Mouse (Mus musculus) left cerebral cortex, postnatal 36 days (tissue): Measurements from ENCODE around the gene Ecm2. TPM values are rescaled to one million over a fixed set of nuclear protein-coding genes. Genes with fewer than 3 reads are reported as not detected.

Experiments used
- DNase-seq, 2 experiments: peaks; one replicate each; pipeline ENCODE4 v3.0.0; 2021 to 2022; ENCODE audit warnings: low spot score in 2 of 2, mixed read lengths in 1 of 2
- intact Hi-C: fragments of 180-260 bp; cut with DNase I; formaldehyde crosslinking; loops from one replicate; pipeline ENCODE4 v1.15.1; 2025
- total RNA-seq, 2 experiments: library from RNA; stranded (reverse); gene quantifications; 2 replicates each; pipeline ENCODE4 v1.2.3; 2021

The Ecm2 gene
- 1 to 10 TPM; 2.2 to 2.6 TPM for total RNA-seq

DNA sequence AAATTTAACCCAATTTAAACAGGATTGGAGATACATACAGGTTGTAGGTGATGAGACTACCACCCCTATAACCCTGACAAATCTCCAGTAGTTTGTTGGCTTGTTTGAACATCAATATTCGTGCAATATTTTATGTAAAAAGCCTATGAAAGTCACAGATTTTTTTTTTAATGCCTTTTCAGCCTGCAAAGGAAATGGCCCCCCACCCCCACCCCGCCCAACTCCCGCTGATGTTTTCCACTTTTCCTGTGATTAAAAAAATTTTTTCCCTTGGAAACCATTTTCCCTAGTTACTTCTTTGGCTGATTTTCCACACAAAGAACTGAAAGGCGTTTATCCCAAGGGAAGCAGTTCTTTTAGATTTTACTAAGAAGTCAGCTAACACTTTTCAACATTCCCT is at the start of gene Ecm2:
Gene Ecm2 (plus strand): TSS at position 301 of the 400 bp plus-strand sequence.
- DNase-seq, result no peak
- intact Hi-C loops, result no loop called here

DNA sequence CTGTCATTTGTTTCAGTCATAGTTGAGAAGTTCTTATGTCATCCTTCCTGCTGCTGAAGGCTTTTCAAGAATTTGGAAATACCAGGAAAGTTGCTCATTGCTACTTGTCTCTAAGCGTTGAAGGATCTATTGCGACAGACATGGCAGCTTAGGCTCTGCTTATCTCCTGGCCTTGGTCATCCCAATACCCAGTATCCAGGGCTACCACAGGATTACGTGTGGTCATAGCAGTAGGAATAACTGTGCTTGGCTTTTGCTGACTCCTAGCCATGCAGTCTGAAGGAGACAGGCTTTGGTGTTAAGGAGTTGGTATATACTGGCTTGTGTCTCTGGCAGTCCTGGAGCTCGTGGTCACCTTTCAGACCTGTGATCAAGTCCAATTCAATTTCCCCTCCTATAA is 44.3 kb upstream of the Ecm2 start:
- DNase-seq, result no peak
- intact Hi-C loops, result no loop called here

DNA sequence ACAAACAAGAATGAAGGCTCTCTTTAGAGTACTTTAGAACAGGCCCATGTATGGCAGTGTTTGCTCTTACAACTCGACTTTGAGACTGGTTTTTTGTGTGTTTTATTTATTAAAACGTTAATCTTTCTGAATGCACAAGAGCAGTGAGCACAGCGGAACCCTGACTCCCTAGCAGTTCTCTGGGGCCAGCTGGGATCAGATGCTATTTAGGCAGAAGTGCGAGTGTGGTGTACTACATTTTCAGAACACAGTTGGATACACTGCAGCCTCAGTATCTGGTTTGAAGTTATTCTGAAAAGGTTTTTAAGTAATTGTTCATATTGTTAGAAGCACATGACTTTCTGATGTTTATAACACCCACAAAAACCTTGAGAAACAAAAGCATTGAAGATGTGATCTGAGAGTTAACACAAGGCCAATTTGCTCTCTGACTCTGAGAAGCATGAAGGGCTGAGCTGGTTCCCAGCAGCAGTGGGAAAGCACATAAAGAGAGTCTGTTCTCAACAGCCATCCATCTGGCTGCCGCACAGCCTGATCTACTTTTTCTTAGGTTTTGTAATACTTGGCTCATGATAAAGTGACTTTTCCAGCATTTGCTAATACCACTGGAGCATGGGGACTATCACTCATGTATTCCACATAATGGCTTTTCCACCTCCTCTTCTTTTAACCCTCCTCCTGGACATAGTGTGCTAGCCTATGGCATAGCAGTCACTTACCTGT is 43.8 kb upstream of the Ecm2 start:
- no peak for DNase-seq
- intact Hi-C loops, result no loop called here

DNA sequence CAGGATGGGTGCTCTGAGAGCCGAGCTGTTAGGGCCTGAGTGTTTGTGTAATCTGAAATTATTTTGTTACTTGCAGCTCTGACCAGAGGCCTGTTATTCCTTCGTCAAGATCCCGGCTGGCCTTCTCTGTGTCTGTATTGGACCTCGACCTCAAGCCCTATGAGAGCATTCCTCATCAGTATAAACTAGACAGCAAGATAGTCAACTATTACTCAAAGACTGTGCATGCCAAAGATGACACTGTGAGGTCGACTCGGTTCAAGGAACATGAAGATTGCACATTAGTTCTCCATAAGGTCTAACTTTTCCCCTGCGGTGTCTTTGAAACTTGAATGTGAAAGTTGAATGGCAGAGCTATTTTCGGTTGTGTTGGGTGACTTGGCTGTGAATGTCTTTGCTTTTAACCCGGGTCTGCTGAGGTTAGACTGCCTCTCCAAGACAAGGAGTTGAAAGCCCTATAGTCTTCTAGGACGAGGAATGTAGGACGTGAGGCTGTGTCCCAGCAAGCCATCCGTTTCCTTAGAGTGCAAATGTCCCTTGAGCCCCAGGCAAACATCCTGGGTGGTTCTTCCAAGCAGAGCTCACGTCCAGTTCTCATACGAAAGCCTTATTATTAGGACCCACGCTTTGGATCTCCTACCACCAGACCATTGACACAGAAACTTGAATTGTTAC is 43.0 kb upstream of the Ecm2 start:
- intact Hi-C loops, result no loop called here
- no peak for DNase-seq

DNA sequence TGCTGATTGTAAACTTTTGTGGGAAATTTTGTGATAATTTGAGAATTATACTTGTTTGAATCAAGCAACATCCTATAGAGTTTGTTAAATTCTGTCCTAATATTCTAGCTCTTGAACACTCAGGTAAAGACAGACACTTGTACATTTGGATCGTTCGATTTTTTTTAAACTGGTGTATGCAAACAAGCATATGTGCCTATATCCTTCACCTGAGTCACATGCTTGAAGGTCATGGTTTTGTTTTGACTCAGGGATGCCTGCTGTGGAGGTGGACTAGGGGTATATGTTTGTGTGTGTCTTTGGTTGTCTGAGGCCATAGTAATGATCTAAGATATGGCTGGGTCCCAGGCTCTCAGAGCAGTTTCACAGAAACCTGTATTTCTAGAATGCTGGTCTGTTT is 41.7 kb upstream of the Ecm2 start:
- DNase-seq, result no peak
- intact Hi-C loops, result no loop called here

DNA sequence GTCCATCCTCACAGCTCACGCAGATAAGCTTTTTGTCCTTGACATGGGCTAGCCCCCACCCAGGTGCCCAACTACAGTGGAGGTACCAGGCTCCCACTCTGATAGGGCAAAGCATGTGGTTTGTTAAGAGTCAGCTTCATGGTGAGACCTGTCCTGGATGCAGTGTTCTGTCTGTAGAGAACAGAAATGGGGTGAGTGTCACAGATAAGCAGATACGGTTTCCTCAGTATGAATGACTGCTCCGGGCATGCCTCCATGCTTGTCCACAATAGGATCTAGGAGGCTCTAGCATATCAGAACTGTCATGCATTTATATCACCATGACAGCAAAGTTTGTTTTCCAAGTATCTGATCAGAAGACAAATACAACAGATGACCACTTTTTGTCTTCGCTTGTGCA is 38.7 kb upstream of the Ecm2 start:
- DNase-seq, result no peak
- intact Hi-C loops, result no loop called here

DNA sequence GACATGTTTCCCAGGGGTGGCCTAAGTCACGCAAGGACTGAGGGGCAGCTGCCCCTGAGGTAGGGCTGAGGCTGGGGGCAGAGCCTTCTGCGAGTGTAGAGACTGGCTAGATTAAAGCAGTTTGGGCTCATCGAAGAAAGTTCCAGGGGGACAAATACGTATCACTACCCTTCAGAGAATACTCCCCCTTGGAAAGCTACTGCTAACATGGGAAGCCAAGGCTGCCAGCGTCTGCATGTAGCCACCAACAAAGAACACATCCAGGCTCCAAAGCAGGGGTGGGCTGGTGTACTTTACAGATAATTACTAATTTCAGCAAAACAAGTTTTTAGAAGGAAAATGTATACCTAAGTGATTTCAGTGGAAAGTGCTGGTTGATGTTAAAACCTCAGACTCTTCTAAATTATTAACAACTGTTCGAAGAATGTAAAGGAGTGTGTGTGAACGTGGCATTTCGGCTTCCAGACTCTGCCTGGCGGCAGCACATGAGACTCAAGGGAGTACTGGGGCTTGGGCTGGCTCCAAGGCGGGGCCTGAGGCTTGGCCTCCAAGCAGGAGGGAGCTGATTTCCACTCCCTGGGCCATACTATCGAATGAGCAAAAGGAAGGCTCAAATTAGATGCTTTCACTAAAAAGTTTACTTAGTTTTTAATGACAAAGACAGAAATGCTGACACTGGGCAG is 38.1 kb upstream of the Ecm2 start:
- intact Hi-C loops, result no loop called here
- no peak for DNase-seq

DNA sequence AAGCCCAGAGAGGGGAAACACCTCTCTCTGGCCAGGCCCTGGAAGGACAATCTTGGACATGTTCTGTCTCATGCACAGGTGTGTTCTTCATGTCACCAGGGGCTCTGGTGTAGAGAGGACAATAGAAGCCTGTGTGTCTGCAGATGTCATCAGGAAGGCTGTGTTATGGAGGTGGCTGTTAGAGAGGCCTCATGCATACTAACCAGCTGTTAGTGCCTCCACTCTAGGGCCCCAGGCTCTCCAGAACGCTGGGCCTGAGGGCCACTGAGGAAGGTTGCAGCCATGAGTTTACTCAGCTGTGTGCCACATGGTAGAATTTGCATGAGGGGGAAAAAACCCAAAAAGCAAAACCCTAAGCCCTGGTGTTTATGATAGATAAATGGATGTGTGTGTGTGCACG is 37.0 kb upstream of the Ecm2 start:
- no peak for DNase-seq
- intact Hi-C loops, result no loop called here

DNA sequence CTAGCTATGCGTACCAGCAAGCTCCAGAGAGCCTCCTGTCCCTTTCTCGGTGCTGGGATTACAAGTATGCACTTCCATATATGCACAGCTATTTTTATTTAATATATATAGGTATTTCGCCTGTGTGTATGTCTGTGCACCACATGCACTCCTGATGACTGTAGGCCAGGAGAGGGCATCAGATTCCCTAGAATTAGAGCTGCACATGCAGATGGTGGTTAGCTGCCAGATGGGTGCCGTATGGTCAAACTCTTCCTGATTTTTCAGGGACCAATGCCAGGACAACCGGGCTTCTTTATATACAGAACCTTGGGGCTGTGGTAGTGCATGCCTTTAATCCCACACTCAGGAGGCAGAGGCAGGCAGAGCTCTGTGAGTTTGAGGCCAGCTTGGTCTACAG is 35.6 kb upstream of the Ecm2 start:
- intact Hi-C loops, result no loop called here
- DNase-seq, result no peak

DNA sequence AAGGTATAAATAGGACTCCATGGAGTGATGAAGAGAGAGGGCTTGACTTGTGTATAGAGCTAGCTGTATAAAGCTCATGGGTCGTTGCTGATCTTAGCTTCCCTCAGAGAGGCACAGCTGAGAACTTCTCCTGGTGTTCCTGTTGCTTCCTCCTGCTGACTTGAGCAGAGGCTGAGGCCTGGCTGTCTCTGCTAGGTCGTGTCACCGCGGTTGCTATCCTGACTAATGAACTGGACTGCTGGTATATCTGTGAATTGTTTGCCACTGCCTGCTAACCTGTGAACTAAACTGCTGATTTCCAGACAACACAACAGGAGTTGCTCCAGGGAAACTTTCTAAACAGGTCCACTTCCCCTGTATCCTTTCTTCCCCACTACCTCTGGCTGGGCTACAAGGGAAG is 34.3 kb upstream of the Ecm2 start:
- DNase-seq, result no peak
- intact Hi-C loops, result no loop called here

DNA sequence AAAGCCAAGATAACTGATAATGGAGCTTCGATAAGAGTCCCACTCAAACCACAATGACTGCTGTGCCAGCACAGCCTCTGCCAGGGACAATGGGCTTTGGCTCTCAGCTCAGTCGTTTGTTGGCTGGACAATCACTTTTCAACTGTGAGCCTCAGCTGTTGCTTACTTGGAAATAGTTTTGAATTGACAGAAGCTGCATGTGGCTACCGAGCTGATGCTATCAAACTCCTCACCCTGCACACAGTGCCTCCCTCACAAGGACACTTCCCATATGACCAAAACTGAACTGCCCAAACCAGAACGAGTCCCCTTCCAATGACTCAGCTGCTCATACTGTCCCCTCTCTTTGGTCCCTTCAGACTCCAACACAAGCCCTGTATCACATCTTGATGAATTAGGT is 33.8 kb upstream of the Ecm2 start:
- intact Hi-C loops, result no loop called here

DNA sequence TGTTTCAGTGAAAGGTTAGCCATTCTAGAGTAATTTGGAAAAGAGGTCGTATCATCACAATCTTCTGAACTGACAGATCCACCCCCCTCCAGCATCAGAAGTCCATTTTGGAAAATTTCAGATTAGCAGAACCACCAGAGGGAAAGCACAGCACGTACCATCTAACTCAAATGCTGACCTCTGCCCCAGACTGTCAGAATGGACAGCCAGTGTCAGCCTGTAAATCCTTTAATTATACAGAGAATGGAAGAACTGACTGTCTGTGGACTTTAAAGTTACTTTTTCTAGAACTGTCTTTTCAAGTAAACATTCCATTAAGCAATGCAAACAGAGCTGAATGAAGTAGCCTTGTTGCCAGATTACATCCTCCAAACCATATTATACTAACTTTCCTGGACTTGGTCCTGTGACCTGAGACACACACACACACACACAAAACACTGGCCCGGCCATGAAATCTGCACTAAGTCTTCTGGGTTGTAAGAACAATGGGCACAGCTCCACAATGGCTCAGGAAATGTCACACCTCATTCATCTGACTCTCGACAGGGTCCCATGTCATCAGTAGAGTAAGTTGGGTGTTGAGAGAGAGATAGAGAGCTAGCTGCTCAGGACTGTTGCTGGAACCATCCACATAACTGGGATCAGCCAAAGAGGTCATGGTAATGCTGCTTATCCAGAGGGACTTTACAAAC is 32.5 kb upstream of the Ecm2 start:
- DNase-seq, result no peak
- intact Hi-C loops, result no loop called here

More for the DNA sequence above, 33.8 kb upstream of the Ecm2 start:
- DNase-seq, result no peak

DNA sequence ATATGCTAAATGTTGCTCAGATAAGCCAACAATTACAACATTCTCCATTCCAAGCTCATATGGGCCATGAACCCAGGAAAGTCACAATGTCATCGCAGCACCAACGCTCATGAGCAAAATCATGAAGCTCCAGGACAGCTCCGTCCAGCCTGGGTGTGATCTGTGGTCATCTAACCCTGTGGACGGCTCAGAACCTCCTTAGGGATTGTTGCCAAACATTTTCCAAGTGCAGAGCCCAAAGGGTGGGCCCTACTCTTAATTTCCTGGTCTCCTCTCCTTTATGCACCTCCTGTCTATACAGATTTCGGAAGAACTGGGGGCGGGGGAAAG is 32.0 kb upstream of the Ecm2 start:
- intact Hi-C loops, result no loop called here

DNA sequence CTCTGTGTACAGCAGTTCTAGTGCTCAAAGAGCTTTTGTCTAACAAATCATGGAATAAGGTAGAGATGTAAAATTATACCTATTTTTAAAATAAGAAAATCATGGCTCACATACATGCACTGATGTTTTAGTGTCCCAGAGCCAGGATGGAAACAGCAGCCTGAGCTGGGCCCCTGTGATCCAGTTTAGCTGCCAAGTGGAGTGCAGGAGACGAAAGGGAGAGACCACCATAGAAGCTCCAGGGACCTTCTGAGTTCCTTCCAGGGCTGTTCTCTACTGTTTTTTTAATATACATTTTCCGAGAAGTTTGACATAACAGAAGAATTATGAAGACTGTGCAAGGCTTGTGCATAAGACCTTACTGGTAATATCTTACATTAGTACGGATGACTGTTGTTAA is 26.7 kb upstream of the Ecm2 start:
- intact Hi-C loops, result no loop called here

More for the DNA sequence above, 32.0 kb upstream of the Ecm2 start:
- no peak for DNase-seq

DNA sequence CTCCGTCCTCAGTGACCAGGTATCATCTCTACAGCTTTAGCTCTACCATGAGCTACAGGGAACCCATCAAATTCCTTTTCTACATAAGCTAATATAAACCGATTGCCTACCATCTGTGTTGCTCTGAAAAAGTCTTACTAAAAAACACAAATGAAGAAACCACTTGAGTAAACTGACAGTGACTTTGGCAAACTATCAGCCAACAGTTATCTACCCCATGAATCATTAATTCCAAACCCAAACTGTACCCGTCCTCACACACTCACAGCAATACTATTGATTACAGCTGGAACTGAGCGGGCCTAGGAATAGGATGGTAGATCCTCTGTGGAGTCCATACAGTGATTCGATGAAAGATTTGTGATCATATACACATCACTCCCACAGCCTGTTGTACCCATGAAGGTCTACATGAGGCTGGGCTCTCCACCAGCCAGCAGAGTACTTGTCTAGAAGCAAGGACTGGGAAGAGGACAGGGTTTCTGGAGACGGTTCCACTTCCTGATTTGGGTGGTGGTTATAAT is 25.7 kb upstream of the Ecm2 start:
- intact Hi-C loops, result no loop called here
- no peak for DNase-seq

More for the DNA sequence above, 26.7 kb upstream of the Ecm2 start:
- DNase-seq, result no peak

DNA sequence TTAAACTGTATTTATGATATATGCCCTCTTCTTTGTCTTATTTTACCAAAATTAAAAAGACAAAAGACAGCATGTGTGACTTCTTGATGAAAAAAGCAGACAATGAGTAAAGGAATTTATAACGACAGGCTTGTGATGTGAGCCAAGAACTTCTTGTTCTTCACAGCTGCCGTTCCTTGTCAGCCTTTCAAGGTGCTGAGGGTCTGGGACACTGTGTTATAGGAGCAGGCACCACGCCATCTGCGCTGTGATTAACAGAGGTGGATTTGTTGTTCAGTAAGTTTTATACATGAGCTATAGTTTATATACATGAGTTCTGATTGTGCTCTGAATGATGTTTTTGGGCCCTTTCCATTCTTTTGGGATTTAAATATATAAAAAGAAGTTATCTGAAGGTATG is 25.2 kb upstream of the Ecm2 start:
- intact Hi-C loops, result no loop called here

DNA sequence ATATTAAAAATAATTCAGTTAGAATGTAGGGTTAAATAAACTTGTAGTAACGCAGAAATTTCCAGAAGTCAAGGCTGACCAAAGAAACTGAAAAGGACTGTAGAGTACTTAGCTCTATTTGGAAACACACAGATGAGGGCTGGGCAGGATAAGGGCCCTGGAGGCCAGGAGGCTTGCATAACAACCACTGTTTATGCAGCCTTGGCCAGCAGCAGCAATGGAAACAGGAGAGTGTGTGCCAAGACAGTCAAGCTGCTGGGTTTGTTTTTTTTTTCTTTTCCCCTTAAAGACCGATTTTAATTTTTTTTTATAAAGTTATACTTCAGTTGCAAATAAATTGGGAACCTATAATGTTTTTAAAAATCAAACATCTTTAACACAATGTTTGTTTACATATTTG is 24.6 kb upstream of the Ecm2 start:
- intact Hi-C loops, result no loop called here
- no peak for DNase-seq

More for the DNA sequence above, 25.2 kb upstream of the Ecm2 start:
- DNase-seq, result no peak

DNA sequence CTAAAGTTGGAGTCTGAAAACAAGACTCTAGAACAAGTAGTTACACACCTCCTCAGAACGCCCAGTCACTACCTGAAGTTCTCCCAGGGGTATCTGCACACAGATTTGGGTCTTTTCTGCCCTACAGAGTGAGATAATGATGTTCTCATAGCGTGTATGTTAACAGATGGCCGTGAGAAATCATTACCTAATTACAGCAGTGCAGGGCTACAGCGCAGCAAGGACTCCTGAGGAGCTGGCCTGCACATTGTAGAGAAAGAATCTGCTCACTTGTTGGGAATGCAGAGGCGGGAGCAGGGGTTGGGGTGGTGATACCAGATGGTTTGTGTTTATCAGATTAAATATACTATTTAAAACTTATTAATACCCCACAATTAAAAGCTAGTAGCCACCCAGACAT is 24.1 kb upstream of the Ecm2 start:
- DNase-seq, result no peak
- intact Hi-C loops, result no loop called here

DNA sequence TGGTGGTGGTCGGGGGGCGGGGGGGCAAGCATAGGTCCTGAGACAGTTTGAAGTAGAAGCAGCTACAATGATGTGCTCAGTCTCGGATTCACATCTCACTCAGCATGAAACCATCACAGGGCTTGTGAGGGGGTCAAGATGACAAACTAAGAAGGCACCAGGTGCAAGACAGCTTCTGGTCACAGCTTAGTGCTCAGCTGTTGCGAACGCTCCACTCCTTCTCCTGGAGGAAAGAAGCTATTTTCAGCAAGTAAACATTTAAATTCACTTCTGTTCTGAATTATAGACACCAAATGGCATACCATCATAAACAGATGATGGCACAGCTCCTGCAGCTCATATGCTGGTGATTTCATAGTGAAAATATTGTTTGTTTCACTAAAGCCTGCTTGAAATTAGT is 19.2 kb upstream of the Ecm2 start:
- intact Hi-C loops, result no loop called here
- no peak for DNase-seq
